Mouse (Mus musculus) liver, adult 2 months (tissue): Measurements from ENCODE around the gene Zzz3. TPM values are rescaled to one million over a fixed set of nuclear protein-coding genes. Genes with fewer than 3 reads are reported as not detected.

Source experiments
- DNase-seq: peaks from one replicate; pipeline ENCODE4 v3.0.0-alpha.2; 2011; ENCODE audit warnings: low read depth, low spot score; ENCODE audit errors: extremely low read depth
- H3K27ac ChIP-seq: fragments of 200-500 bp; replicated peaks from 2 replicates; pipeline ENCODE4 v1.5.1; 2012; ENCODE audit warnings: low read depth, mild to moderate bottlenecking, control low read depth, inconsistent platforms, low read length; ENCODE audit not compliant: insufficient read depth
- H3K27me3 ChIP-seq: fragments of 200-500 bp; 2 replicates; pipeline ENCODE4 v1.6.1; 2012; ENCODE audit warnings: mild to moderate bottlenecking, moderate library complexity, low read length, inconsistent platforms; ENCODE audit not compliant: control insufficient read depth, insufficient read depth
- H3K36me3 ChIP-seq: fragments of 200-500 bp; 2 replicates; pipeline ENCODE4 v1.6.1; 2012; ENCODE audit warnings: low read length, inconsistent platforms; ENCODE audit not compliant: control insufficient read depth, insufficient read depth
- H3K4me1 ChIP-seq: fragments of 200-500 bp; 2 replicates; pipeline ENCODE4 v1.6.1; 2011; ENCODE audit warnings: low read length; ENCODE audit not compliant: control insufficient read depth, insufficient read depth
- H3K4me3 ChIP-seq: fragments of 200-500 bp; 2 replicates; pipeline ENCODE4 v1.5.1; 2011; ENCODE audit warnings: low read depth, mild to moderate bottlenecking, control low read depth, low read length, moderate library complexity; ENCODE audit not compliant: insufficient read depth
- H3K79me2 ChIP-seq: fragments of 200-500 bp; 2 replicates; pipeline ENCODE4 v1.6.1; 2012; ENCODE audit warnings: inconsistent platforms, mild to moderate bottlenecking, low read length, moderate library complexity; ENCODE audit not compliant: control insufficient read depth, insufficient read depth
- H3K9ac ChIP-seq: fragments of 200-500 bp; 2 replicates; pipeline ENCODE4 v1.6.1; 2012; ENCODE audit warnings: low read depth, mild to moderate bottlenecking, control low read depth, inconsistent platforms, low read length
- CTCF ChIP-seq: fragments of 200-500 bp; IDR thresholded peaks from 2 replicates; pipeline ENCODE4 v1.5.1; 2011; ENCODE audit warnings: low read depth, low read length, control low read depth
- POLR2A ChIP-seq: fragments of 200-500 bp; IDR thresholded peaks from 2 replicates; pipeline ENCODE4 v1.6.1; 2011; ENCODE audit warnings: low read length, control low read depth; ENCODE audit not compliant: insufficient read depth; ENCODE audit errors: extremely low read depth
- WGBS: fragments of 180-500 bp; shearing (Covaris S2); methylation state at CpG from one replicate; pipeline ENCODE4 v1.1.7; 2018; 5-methylcytosine and 5-hydroxymethylcytosine counted together
- polyA plus RNA-seq: library from polyadenylated mRNA; depleted of rRNA; stranded (reverse); fragments of >200 nt; gene quantifications from 2 replicates; pipeline ENCODE4 v1.2.3, GENCODE M21; 2012
- total RNA-seq: library from RNA; depleted of rRNA; stranded (reverse); fragments of >200 nt; gene quantifications from 2 replicates; pipeline ENCODE4 v1.2.3, GENCODE M21; 2014

The Zzz3 gene
- total and polyA plus RNA-seq, 2 experiments, result 10.2 to 17.6 TPM

DNA sequence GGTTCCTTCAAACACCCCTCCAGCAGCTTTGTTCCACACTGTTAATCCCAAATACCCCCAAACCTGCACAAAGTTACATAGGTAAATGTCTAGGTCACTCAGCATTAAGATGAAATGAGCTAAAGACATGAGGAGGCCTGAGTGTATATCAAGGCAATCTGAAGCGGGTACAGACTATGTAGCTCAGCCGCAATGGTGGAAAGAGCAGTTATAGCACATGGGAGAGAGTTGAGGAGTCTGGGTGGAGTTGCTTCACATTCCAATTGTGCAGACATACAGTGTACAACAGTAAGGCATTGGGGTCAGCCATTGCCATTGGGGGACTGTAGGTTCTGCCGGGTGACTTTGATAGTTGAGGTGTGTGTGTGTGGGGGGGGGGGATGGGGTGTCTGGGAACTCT is 69.2 kb downstream of the Zzz3 start:
- Histone ChIP-seq H3K4me3 (no peak overlapping the region), H3K9ac (no peak overlapping the region), H3K4me1 (no peaks in the 10 kb centered on the region), H3K36me3 (peaks cover 16% of the 10 kb centered on the region), H3K27ac (no peak overlapping the region), H3K27me3 (no peaks in the 10 kb centered on the region), H3K79me2 (no peaks in the 10 kb centered on the region)
- TF ChIP-seq POLR2A, result no peak
- no peak for TF ChIP-seq CTCF
- DNase-seq, result no peak
- WGBS, result over 99% methylated on average over 3 of the region's 3 CpGs

DNA sequence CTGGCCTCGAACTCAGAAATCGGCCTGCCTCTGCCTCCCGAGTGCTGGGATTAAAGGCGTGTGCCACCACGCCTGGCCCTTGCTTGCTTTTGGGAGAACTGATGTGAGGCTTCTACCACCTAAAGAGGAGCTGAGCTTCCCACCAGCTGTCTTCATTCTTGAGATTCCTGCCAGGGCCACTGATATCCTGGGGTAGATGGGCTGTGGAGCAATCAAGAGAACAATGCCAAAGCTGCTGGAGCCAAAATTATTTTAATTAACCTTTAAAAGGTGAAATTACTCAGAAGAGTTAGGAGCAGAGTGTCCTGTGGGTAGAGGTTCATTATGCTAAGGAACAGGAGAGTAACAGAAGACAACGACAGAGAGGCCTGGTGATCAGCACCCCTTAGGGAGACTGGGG is 70.1 kb downstream of the Zzz3 start:
- peaks cover 11% of the 10 kb centered on the region for H3K36me3 ChIP-seq
- no peaks in the 10 kb centered on the region for H3K27me3 ChIP-seq
- DNase-seq, result no peak
- no peak overlapping the region for H3K4me3 ChIP-seq
- 87% methylated on average over 6 of the region's 6 CpGs for WGBS
- no peaks in the 10 kb centered on the region for H3K4me1 ChIP-seq
- no peaks in the 10 kb centered on the region for H3K79me2 ChIP-seq
- no peak overlapping the region for H3K9ac ChIP-seq
- H3K27ac ChIP-seq, result no peak overlapping the region
- no peak for TF ChIP-seq POLR2A
- no peak for TF ChIP-seq CTCF

DNA sequence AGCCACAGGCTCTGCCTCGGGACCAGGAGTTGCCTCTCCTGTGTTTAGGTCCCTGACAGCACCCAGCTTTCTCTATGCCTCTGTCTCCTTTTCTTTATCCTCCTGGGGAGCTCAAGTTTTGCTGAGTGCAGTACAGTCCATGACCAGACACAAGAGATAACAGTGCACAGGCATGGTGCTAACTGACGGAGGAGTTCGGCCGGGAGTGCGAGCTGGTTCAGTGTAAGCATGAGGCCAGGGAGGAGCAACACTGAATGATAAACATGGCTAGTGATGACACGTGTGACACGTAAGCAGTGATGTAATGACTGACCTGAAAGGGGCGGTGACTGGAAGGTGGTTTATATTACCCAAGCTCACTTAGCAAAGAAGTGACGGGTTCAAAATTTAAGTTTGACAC is 71.6 kb downstream of the Zzz3 start:
- Histone ChIP-seq H3K4me3 (no peak overlapping the region), H3K4me1 (no peaks in the 10 kb centered on the region), H3K36me3 (no peaks in the 10 kb centered on the region), H3K9ac (no peak overlapping the region), H3K27ac (no peak overlapping the region), H3K79me2 (no peaks in the 10 kb centered on the region), H3K27me3 (no peaks in the 10 kb centered on the region)
- DNase-seq, result no peak
- no peak for TF ChIP-seq CTCF
- no peak for TF ChIP-seq POLR2A
- WGBS, result 78% methylated on average over 9 of the region's 9 CpGs

DNA sequence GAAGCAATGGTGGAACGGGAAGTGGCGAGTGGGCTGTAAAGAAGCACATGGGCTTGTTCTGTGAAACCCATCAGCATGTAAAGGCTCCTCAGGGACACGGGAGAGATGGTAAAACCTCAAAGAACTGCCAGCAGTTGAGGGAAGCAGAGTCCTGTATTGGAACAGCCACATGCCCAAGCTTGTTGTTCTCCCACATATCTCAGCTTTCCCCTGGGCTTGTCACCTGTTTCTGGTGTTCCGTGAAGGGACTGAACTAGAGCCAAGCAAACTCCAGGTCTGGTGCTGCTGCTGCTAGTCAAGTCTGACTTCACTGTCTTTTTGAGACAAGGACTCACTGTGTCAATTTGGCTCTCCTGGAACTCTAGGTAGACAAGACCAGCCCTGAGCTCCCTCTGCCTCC is 72.0 kb downstream of the Zzz3 start:
- Histone ChIP-seq H3K27me3 (no peaks in the 10 kb centered on the region), H3K36me3 (no peaks in the 10 kb centered on the region), H3K79me2 (no peaks in the 10 kb centered on the region), H3K27ac (no peak overlapping the region), H3K4me1 (no peaks in the 10 kb centered on the region), H3K4me3 (no peak overlapping the region), H3K9ac (no peak overlapping the region)
- TF ChIP-seq POLR2A, result no peak
- no peak for TF ChIP-seq CTCF
- no peak for DNase-seq
- WGBS, result 80% methylated on average over 4 of the region's 4 CpGs

DNA sequence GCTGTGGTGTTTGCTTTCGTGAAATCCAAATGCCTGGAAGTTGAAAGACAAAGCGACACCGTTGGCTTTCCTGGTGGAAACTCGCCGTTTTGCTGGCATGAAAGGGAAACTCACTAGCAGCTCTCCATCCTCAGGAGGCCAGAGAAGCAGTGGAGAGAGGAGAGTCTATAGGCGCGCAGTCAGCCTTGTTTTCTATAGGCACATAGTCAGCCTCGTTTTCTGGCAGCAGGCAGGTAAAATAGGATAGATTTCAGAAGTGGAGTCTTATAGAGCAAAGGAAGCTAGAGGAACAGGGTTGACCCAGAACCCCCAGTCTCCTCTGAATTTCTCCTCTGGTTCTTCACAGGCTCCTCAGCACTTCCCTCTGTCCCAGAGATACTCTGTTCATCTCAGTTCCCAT is 72.8 kb downstream of the Zzz3 start:
- no peak overlapping the region for H3K4me3 ChIP-seq
- DNase-seq, result no peak
- no peak overlapping the region for H3K27ac ChIP-seq
- H3K4me1 ChIP-seq, result no peaks in the 10 kb centered on the region
- H3K36me3 ChIP-seq, result no peaks in the 10 kb centered on the region
- H3K9ac ChIP-seq, result no peak overlapping the region
- H3K79me2 ChIP-seq, result no peaks in the 10 kb centered on the region
- TF ChIP-seq POLR2A, result no peak
- TF ChIP-seq CTCF, result no peak
- H3K27me3 ChIP-seq, result no peaks in the 10 kb centered on the region
- WGBS, result 90% methylated on average over 8 of the region's 8 CpGs

DNA sequence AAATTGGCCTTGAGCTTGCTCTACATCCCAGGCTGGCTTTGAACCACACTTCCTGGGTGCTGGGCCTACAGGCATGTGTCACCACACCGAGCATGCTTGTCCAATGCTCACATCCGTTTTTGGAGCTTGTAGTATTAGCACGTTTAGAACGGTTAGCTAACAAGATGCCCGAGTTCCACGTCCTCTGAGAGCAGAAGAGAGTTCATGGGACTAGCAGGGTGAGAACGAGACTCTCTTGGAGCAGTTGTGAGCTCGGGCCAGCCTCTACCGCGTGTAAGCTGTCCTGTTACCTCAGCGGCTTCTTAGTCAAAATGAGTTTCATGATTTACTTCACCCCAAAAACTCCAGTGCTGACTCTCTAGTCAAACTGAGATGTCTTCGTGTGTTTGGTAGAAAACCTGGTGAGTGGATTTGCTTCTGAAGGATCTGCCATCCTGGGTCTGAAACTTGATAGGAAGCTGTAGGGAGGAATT is 73.3 kb downstream of the Zzz3 start:
- H3K27me3 ChIP-seq, result no peaks in the 10 kb centered on the region
- H3K79me2 ChIP-seq, result no peaks in the 10 kb centered on the region
- no peak overlapping the region for H3K27ac ChIP-seq
- no peak for TF ChIP-seq POLR2A
- no peak for TF ChIP-seq CTCF
- no peaks in the 10 kb centered on the region for H3K36me3 ChIP-seq
- no peak for DNase-seq
- H3K4me3 ChIP-seq, result no peak overlapping the region
- no peaks in the 10 kb centered on the region for H3K4me1 ChIP-seq
- 84% methylated on average over 12 of the region's 12 CpGs for WGBS
- H3K9ac ChIP-seq, result no peak overlapping the region
